Mouse (Mus musculus): Measurements from ENCODE around the gene Gp5. TPM values are rescaled to one million over a fixed set of nuclear protein-coding genes. Genes with fewer than 3 reads are reported as not detected.

Gp5 gene
- total RNA-seq, 2 experiments from 2014 or later, result 0.23 to 0.51 TPM

DNA sequence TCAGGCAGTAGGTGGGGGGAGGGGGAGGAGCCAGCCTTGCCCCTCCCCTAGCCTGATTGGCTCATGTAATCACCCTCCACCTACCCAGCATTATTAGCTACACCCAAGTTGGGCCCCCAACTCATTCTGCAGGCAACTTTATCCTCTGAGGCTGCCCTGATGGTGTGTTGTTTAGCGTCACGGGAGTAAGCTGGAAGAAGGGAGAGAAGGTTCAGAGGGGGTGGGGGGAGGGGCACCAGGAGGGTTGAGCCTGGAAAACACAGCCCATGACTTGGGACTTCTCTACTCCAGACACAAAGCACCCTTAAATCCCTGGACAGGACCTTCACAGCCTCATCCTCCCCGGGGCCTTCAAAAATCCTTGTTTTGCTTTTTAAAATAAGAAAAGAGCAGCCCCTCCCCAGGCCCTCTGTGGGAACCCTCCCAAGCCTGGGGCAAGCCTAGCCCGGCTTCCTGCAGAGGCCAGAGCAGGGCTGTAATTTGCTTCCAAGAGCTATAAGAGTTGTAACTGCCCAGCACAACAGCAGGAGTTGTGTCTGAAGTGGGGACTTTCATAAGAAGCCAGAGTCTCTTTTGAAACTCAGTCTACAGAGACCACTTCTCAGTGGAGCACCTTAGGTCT lies 29.8 kb downstream of the Gp5 start:
- DNase-seq (ENCODE audit: low spot score in 2 of 2), result no peak

DNA sequence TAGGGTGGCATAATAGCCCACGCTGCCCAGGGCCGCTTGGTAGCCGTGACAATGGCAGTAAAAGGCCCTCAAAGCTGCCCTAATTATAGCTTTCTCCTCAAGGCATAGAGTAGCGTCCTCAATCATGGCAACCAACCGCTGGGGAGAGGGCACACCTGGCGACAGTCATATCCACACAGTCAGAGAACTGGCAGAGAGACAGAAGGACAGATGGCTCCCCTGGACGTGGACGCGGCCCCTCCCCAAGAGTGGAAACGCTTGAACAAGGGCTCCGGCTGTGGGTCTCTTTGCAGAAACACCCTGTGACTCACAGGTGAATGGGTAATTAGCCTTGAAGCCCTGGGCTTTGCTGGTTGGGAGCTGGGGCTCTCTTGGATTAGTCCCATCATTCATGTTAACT lies 32.2 kb downstream of the Gp5 start:
- DNase-seq (ENCODE audit: low spot score in 2 of 2), result no peak

DNA sequence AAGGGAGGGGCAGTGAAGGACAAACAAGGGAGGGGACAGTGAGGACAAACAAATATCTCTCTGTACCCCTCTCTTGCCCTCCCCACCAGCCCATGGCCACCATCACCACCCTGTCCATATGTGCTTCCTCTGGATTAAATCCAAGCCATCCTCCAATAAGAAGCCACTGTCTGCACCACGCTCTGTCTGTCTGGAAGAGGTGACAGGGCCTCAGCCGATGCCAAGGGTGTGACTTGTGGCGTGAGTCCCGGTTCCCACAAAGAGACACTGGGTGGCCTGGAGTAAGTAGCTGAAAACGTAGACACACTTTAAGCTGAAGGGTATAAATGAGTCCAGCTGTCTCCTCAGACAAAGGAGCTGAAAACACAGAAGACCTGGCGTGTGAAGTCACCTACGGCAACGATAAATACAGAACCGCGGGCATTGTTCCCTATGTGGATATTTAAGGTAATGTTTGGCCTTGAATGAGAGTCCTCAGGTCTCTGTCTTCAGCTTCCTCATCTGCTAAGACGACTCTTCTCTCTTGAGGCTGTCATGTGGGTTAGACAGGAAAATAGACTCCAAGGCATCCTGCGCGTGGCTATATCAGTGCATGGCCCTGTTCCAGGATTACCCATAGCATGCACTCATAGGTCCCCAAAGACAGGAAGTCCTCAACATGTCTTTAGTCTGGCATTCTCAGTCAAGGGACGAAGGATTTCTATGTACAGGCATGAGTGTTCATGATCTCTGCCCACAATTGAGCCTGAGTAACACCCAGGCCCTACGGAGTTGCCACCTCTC lies 34.8 kb downstream of the Gp5 start:
- DNase-seq (ENCODE audit: low spot score in 2 of 2), result no peak

DNA sequence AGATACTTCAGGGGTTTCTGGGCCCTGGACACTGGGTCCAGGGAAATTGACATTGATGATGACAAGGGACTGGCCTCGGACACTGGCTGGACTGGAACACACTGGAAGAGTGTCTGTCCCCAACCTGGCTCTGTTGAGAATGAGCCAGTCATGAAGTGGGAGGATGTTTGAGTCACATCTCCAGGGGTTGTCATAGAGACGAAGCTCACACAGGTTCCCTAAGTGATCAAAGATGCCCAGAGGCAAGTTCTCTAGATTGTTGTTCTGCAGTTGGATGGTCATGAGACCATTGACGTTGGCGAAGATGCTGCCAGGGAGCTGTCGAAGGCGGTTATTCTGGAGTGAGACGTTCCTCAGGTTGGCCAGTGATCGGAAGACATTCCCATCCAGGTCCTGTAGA lies 37.5 kb downstream of the Gp5 start:
- no peak for DNase-seq (ENCODE audit: low spot score in 2 of 2)

DNA sequence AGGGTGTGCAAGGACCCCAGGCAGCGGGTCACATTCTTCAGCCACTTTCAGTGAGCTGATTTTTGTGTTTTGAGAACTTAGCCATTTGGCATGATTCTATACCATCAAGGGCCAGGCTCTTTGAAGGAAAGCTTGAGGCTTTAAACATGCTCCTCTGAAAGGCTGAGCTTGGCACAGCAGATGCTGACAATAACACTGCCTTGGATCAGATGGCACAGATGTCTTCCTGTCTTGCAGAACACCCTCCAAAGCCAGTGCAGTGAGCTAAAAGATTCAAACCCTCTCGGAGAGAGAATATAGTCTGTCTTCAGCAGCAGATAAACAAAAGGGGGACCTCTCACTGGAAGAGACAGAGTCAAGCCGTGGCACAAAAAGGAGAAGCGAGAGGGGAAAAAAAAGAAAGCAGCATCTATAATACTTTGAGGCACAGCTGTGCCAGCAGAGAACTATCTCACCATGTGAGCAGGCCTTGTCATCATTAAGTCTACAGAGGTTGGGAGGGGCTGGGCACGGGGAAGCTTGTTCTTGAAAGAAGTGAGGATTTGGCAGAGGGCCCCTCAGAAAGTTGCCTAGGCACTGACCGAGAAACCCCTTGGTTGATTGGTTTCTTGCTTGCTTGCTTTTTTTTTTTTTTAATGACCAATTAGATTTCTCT lies 38.5 kb downstream of the Gp5 start:
- no peak for DNase-seq (ENCODE audit: low spot score in 2 of 2)

DNA sequence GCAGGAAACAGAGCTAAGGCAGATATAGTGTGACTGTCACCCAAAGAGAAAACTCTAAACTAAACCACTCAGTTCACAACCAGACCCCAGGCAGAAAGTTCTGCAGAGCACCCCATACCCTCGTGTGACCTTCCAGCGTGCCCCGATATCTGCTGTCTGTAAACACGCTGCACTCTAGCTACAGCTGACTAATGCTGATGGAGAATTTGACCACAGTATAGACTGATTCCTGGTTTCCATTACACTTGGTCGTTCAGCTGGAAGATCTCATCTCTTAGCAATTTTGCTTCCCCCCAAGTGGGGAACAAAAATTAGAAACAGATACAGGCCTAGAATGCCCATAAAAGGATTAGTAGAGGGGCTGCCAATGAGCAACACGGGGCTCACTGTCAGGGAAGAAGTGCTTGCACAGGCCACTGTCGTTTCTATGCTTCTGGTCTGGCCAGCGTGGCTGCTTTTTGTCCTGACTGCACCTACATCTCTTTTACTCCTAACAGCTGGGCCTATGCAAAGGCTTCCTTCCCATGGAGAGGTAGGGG lies 39.3 kb downstream of the Gp5 start:
- no peak for DNase-seq (ENCODE audit: low spot score in 2 of 2)

DNA sequence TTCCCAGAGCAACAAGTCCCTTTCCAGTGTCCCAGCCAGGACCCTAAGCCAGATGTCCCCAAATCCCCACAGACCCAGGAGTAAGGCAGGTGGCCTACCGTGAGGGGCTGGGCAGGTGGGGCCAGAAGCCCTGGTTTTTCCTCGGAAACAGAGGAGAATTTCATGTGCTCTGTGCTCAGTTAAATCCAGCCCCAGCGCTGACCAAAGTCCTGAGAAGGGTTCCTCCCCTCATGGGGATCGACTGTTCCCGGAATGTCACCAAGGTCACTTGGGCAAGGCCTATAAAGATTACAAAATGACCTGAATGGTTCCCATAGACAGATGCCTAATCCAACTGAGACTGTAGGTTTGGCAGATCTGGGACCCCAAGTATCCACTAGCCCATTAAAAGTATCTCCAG lies 43.2 kb downstream of the Gp5 start, which contains the start of gene Cpn2:
TSS of gene Cpn2 (minus strand) at position 141 of the 400 bp plus-strand sequence.
- no peak for DNase-seq (ENCODE audit: low spot score in 2 of 2)

DNA sequence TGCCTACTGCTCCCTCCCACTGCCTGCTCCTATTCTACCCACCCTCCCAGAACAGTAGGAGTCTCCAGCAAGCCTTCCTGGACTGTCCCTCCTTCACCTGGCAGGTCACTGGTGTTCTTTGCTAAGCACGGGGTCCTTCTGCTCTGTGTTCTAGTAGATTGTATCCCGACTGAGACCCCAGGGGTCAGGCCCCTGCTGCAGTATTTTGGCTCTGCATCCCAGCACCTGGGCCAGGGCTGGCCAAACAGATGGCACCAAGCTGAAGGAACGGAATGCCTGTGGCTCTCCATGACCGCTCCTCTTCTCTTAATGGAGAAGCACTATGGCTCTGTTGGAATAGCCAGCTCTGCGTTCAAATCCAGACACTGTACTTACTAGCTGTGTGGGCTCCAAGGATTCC lies 44.0 kb downstream of the Gp5 start:
- no peak for DNase-seq (ENCODE audit: low spot score in 2 of 2)

DNA sequence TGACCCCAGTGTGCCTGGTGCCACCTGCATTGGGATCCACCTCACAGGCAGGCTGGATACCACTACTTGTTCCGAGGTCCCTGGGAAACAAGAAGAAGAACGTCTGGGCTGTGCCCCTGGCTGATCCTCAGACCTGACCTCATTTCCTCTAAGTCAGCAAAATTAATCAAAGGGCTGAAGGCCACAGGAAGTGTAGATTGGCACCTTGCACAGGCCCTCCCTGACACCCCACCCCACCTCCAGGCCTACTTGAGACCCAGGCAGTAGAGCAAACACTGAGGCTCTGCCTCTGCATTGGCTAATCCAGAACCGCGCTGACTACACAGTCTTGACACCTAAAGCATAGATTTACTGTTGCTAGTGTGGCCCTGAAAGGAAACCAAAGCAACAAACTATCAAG lies 45.0 kb downstream of the Gp5 start:
- no peak for DNase-seq (ENCODE audit: low spot score in 2 of 2)

DNA sequence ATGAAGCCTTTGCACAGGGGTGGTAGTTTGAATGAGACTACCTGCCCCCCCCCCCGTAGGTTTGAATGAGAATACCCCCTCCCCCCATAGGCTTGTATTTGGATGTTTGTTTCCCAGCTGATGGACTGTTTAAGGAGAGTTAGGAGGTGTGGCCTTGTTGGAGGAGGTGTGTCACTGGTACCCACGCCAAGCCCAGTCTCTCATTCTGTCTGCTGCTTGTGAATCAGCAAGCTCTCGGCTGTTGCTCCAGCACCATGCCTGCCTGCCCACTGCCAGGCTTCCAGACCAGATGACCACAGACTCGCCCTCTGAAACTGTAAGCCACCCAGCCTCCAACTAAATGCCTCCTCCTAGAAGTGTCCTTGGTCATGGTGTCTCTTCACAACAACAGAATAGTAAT lies 47.4 kb downstream of the Gp5 start:
- no peak for DNase-seq (ENCODE audit: low spot score in 2 of 2)

DNA sequence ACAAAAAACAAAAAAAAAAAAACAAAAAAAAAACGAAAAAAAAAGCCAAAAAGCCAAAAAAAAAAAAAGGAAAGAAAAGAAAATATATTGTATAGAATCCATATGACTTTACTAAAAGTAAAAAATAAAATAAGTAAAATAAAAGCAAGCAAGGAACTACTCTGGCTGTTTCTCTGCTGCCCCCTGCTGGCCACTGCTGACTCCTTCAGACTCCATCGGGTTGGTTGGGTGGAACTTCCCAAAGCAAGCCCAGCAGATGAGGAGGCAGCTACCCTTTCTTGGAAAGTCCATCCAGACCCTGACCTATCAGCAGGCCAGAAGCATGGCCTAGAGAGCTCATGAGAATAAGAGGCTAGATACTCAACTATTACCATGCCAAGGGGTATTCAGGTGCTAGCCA lies 47.9 kb downstream of the Gp5 start:
- peak; percentile 63 to 74 for DNase-seq (ENCODE audit: low spot score in 2 of 2)

DNA sequence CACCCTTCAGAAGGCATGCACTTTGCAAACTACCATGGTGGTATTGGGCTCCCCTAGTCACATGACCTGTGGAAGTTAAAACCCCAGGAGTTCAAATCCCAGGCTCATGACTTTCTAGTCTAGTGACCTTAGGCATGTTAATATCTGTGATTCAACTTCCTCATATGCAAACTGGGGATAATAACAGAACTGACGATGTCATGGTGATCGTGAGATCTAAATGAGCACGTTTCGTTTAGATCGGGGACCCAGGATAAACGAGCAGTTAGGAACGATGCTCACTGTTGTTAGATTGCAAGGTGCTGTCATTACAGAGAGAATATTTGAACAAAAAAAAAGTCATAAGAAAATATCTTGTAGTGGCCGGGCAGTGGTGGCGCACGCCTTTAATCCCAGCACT lies 48.4 kb downstream of the Gp5 start:
- no peak for DNase-seq (ENCODE audit: low spot score in 2 of 2)

DNA sequence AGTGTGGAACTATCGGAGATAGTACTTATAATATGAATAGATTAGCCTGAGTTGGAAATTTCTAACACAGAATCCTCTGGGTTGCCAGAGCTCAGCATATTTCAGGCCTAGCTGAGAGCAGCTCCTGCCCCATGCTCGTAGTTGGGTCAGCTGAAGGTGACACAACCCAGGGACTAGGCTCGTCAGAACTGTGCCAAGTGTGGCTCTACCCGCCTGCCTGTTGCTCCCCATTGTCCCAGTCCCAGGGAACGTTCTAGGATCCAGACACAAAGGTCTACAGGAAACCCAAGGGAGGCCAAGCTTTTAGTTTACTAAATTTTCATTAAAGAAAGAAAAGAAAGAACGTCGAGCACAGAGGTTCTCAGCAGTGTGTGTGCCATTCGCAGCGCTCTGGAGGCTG lies 49.2 kb downstream of the Gp5 start:
- DNase-seq (ENCODE audit: low spot score in 2 of 2), result no peak

DNA sequence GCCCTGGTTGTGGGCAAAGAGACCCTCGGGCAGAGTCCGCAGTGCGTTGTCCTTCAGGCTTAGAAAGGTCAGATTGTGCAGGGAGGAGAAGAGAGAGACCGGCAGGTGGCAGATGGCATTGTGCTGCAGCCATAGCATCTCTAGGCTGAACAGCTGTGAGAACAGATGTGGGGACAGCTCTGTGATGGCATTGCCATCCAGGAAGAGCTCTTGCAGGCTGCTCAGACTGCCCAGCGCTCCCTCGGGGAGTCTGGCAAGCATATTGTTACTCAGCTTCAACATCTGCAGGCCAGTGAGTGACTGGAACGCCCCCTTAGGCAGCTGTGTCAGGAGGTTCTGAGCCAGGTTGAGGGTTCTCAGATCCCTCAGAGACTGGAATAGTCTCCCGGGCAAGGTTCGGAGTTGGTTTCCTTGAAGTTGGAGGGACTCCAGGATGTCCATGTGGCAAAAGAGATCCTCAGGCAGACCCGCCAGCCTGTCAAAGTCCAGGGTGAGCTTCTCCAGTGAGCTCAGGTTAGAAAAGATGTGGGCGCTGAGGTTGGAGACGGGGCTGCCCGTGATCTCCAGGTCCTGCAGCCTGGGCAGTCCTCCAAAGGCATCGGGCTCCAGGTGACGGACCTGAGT lies 50.5 kb downstream of the Gp5 start:
- no peak for DNase-seq (ENCODE audit: low spot score in 2 of 2)

DNA sequence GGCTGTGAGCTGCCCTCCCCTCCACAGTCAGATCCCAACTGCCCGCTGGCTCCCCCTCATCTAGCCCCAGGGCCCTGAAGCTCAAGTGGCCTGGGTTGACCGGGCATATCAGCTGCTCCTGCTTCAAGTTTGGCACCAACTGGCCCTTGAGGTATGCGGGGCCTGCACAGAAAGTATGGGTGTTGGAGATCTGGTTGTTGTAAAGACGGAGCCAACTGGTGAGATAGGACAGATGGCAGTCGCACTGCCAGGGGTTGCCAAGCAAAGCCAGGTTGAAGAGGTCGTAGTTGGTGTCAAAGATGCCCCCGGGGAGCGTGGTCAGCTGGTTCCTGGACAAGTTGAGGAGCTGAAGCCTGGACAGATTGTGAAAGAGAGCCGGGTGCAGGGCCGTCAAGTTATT lies 51.1 kb downstream of the Gp5 start:
- no peak for DNase-seq (ENCODE audit: low spot score in 2 of 2)

DNA sequence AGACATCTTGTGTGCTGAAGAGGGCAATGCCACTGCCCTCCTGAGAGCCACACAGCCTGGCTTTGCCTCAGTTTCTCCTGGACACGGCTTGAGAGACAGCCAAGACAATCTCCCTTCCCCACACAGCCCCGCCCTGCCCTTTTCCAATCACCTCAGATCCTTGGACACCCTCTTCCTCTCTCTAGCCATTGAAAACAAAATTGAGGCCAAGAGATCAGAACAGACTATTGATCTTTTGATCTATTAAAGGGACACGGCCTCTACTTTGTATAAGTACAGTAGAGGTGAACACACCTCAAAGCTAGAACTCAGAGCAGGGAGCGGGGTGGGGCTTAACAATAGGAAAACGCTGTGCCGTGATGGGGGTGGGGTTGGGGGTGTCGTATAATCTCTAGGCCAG lies 52.1 kb downstream of the Gp5 start:
- no peak for DNase-seq (ENCODE audit: low spot score in 2 of 2)

DNA sequence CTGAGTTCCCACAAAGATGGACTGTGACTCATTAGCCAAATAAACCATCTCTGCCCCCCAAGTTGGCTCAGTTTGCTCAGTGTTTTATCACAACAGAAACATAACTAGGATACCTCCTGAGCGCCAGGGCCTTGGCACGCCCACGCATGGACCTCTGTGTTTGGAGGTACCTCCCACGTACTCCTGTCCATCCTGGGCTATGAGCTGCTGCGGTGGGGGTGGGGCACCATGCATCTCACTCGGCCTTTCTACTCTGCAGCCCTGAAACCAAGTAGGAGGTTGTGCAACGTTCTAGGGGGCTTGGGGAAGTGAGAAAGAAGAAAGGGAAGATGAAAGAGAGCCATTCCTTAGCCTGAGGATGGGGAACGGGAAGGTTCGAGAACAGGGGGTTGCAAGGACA lies 52.9 kb downstream of the Gp5 start:
- DNase-seq (ENCODE audit: low spot score in 2 of 2), result no peak

Measured in adrenal gland, adult 18-20 months (tissue).